Mouse (Mus musculus) forebrain, embryonic 16.5 days (tissue): ENCODE measurements around the gene Repin1. TPM values are rescaled to one million over a fixed set of nuclear protein-coding genes. Genes with fewer than 3 reads are reported as not detected.

Source experiments
- ATAC-seq: fragments of 200-750 bp; cut with Nextera tagmentation; 2 replicates; pipeline ENCODE4 v1.8.0; 2017; ENCODE audit warnings: mild to moderate bottlenecking, moderate library complexity
- H3K27ac ChIP-seq: fragments of 300-500 bp; sonication (generic); 2 replicates; pipeline ENCODE4 v1.5.1; 2014; ENCODE audit warnings: low read length, control low read depth
- H3K27me3 ChIP-seq: fragments of 300-500 bp; sonication (generic); replicated peaks from 2 replicates; pipeline ENCODE4 v1.6.1; 2014; ENCODE audit warnings: low read length; ENCODE audit not compliant: control insufficient read depth, insufficient read depth
- H3K36me3 ChIP-seq: fragments of 300-500 bp; sonication (generic); 2 replicates; pipeline ENCODE4 v1.6.1; 2014; ENCODE audit not compliant: control insufficient read depth, insufficient read depth
- H3K4me1 ChIP-seq: fragments of 300-500 bp; sonication (generic); replicated peaks from 2 replicates; pipeline ENCODE4 v1.6.1; 2014; ENCODE audit warnings: low read length; ENCODE audit not compliant: control insufficient read depth, insufficient read depth
- H3K4me2 ChIP-seq: fragments of 300-500 bp; sonication (generic); 2 replicates; pipeline ENCODE4 v1.6.1; 2014; ENCODE audit warnings: mild to moderate bottlenecking, low read length, control low read depth
- H3K4me3 ChIP-seq: fragments of 300-500 bp; sonication (generic); replicated peaks from 2 replicates; pipeline ENCODE4 v1.5.1; 2014; ENCODE audit warnings: mild to moderate bottlenecking, low read length, control low read depth
- H3K9ac ChIP-seq: fragments of 300-500 bp; sonication (generic); replicated peaks from 2 replicates; pipeline ENCODE4 v1.6.1; 2014; ENCODE audit warnings: low read depth, low read length, control low read depth
- H3K9me3 ChIP-seq: fragments of 300-500 bp; sonication (generic); 2 replicates; pipeline ENCODE4 v1.6.1; 2016; ENCODE audit warnings: low read length; ENCODE audit not compliant: control insufficient read depth
- WGBS: fragments of 180-500 bp; shearing (Covaris S2); extraction: QIAGEN DNeasy Blood & Tissue Kit; methylation state at CpG from one replicate; pipeline ENCODE4 v1.1.7; 2014; 5-methylcytosine and 5-hydroxymethylcytosine counted together
- polyA plus RNA-seq: library from polyadenylated mRNA; unstranded; fragments of >200 nt; fragmentation: Nextera tagmentation; extraction: Ambion mirVana; gene quantifications from 2 replicates; pipeline ENCODE4 v1.2.1, GENCODE M21; 2015

Gene Repin1
- polyA plus RNA-seq, 1 experiment from 2014 or later: 32.9 TPM

GRCm38 (mm10) chr6:48555104-48555890 is 38.4 kb upstream of the Repin1 start:
- Histone ChIP-seq H3K9me3 (no peaks in the 10 kb centered on the region), H3K27me3 (no peaks in the 10 kb centered on the region), H3K36me3 (peaks cover under 1% of the 10 kb centered on the region; the same call in 1 of the 2 replicates), H3K27ac (peak overlapping the region; percentile 99), H3K9ac (peak overlapping the region; percentile 81), H3K4me2 (peak overlapping the region; percentile 77), H3K4me3 (peak overlapping the region; percentile 63), H3K4me1 (peaks cover 12% of the 10 kb centered on the region)
- 23% methylated on average over 13 of the region's 14 CpGs for WGBS
- ATAC-seq: peak; percentile 91

DNA sequence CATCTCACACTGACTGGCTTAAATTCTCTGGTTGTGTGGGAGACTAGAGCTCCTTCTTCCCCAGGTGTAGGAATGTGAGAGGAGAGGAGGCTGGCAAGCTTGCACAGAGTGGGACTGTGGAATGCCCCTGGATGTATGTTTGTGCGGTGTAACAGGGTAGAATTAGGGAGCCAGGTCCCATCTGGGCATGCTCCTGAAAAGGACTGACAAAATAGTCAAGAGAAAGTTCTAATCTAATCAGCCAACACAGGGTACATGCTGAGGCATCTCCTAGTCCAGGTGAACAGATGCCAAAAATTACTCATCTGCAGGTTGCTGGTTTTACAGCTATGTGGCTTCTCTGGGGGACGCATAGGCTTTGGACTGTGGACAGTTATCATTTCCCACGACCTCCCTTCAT is 37.7 kb upstream of the Repin1 start:
- WGBS: 94% methylated on average over 3 of the region's 3 CpGs
- no peak for ATAC-seq
- Histone ChIP-seq H3K4me3 (no peak overlapping the region), H3K36me3 (peaks cover 2% of the 10 kb centered on the region; the same call in 1 of the 2 replicates), H3K27me3 (no peaks in the 10 kb centered on the region), H3K9me3 (no peaks in the 10 kb centered on the region), H3K27ac (no peak overlapping the region), H3K4me1 (peaks cover 12% of the 10 kb centered on the region), H3K9ac (no peak overlapping the region), H3K4me2 (peak overlapping the region; percentile 77)

DNA sequence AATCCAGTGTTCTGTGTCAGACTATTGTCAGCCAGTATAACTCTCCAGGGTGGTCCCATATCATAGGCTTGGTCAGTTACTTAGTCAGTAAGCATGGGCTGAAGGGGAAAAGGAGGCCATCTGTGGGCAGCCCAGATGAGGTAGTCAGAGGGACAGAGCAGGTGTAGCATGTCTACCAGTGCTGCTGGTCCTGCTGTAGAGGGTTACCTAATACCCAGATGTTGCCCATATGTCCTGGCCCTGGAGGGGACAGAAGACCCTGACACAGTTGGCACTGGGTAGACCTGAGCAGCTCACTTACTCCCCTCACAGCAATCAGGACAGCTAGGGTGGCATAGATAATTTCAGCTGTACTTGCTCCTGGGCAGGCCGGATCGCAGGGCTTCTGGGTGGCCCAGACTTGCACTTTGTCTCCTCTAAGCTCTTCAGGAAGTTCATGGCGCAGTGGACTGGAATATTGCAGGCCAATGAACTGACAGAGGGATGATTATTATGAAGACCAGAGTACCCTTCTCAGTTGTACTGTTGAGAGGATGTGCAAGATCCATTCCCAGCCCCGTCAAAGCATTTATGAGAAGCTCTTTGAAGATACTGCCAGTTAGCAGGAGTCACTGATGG is 27.9 kb upstream of the Repin1 start:
- H3K9me3 ChIP-seq: no peaks in the 10 kb centered on the region
- H3K27me3 ChIP-seq: no peaks in the 10 kb centered on the region
- H3K36me3 ChIP-seq: no peaks in the 10 kb centered on the region
- no peak overlapping the region for H3K4me2 ChIP-seq
- 97% methylated on average over 4 of the region's 4 CpGs for WGBS
- H3K4me3 ChIP-seq: no peak overlapping the region
- no peak for ATAC-seq
- H3K27ac ChIP-seq: no peak overlapping the region
- no peak overlapping the region for H3K9ac ChIP-seq
- H3K4me1 ChIP-seq: peaks cover 5% of the 10 kb centered on the region

DNA sequence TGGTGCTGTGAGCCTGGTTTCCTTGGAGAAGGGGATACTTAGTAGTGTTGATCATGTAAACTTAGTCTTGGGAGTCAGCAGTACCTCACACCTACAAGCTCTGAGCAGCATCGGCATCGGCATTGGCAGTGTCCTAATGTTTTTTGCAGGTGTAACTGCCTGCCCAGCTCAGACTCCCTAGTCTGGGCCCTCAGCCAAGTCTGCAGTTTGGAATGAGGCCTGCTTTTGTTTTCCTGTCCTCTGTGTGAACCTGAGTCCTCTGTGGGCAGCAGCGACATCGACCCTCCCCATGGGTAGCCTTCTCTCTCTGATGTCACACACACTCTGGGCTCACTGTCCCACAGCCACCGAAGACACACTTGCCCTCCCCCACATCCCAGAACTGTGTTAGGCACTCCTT is 27.4 kb upstream of the Repin1 start:
- H3K27me3 ChIP-seq: no peaks in the 10 kb centered on the region
- no peaks in the 10 kb centered on the region for H3K9me3 ChIP-seq
- H3K4me3 ChIP-seq: no peak overlapping the region
- no peak overlapping the region for H3K4me2 ChIP-seq
- ATAC-seq: no peak; the same call in 1 of the 2 replicates
- no peak overlapping the region for H3K27ac ChIP-seq
- peaks cover 5% of the 10 kb centered on the region for H3K4me1 ChIP-seq
- H3K9ac ChIP-seq: no peak overlapping the region
- no peaks in the 10 kb centered on the region for H3K36me3 ChIP-seq
- 26% methylated on average over 5 of the region's 5 CpGs for WGBS

- no peaks in the 10 kb centered on the region for H3K9me3 ChIP-seq
- H3K36me3 ChIP-seq: no peaks in the 10 kb centered on the region
- WGBS: 73% methylated on average over 21 of the region's 21 CpGs
- no peak overlapping the region for H3K27ac ChIP-seq
- ATAC-seq: peak; percentile 37
- peaks cover 5% of the 10 kb centered on the region for H3K4me1 ChIP-seq
- H3K4me2 ChIP-seq: no peak overlapping the region
- H3K9ac ChIP-seq: no peak overlapping the region
- H3K4me3 ChIP-seq: no peak overlapping the region
- H3K27me3 ChIP-seq: no peaks in the 10 kb centered on the region
These were observed 25.4 kb upstream of the Repin1 start for GRCm38 (mm10) chr6:48568036-48568984.

DNA sequence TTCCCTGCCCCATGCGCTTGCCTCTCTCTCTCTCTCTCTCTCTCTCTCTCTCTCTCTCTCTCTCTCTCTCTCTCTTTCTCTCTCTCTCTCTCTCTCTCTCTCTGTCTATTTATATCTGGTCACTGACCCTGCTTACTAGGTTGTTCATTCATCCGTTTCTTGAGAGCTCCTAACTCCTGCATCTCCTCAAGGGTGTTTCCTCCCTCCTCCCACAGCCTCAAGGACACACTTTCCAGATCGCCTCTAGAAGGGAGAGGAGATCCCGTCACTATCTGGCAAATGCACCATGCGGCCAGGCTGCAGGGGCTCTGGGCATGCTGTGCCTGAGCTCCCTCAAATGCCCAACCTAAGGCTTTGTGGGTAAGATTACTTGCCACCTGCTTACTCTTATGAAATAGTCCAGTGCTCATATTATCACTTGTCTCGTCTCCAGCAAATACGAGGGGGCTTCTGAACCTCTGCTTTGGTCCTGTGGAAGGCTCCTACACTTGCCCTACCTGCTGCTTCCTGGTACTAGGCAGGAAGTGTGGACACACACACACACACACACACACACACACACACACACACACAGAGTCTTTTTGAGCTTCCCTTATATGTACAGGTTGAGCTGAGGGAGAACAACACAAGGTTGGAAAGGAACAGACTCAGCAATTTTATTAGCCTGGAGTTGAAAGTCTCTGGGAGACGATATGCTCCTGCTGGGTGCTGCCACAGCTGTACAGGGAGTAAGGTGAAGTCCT is 24.4 kb upstream of the Repin1 start:
- Histone ChIP-seq H3K4me2 (no peak overlapping the region), H3K27me3 (no peaks in the 10 kb centered on the region), H3K4me1 (peaks cover 5% of the 10 kb centered on the region), H3K9ac (no peak overlapping the region), H3K4me3 (no peak overlapping the region), H3K27ac (no peak overlapping the region), H3K9me3 (no peaks in the 10 kb centered on the region), H3K36me3 (no peaks in the 10 kb centered on the region)
- ATAC-seq: no peak
- WGBS: 83% methylated on average over 8 of the region's 8 CpGs

GRCm38 (mm10) chr6:48572014-48572413 is 21.7 kb upstream of the Repin1 start:
- H3K27me3 ChIP-seq: no peaks in the 10 kb centered on the region
- WGBS: 95% methylated on average over 5 of the region's 5 CpGs
- no peak for ATAC-seq
- H3K36me3 ChIP-seq: no peaks in the 10 kb centered on the region
- H3K4me1 ChIP-seq: peaks cover 5% of the 10 kb centered on the region
- no peak overlapping the region for H3K27ac ChIP-seq
- H3K4me2 ChIP-seq: no peak overlapping the region
- H3K9me3 ChIP-seq: no peaks in the 10 kb centered on the region
- no peak overlapping the region for H3K4me3 ChIP-seq
- no peak overlapping the region for H3K9ac ChIP-seq

DNA sequence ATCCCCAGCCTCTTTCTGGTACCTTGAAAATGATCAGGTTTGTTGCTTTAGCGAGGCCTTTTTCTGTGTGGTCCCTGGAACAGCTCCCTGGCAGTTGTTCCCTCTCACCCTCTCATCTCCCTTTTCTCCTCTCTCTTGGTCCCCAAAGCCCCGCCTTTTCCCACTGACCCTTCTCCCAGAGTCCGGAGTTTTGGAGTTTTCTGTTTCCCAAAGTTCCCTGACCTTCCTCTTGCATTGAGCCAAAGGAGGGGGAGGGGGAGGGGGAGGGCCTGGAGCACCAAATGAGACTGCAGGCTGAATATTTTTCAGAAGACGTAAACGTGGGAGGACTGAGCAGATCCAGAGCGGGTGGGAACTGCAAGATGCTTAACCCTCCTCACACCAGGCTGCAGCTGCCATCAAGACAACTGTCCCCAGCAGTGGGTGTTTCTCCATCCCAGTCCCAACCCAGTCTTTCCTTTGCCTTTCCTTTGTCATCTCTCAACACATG is 21.1 kb upstream of the Repin1 start, which contains the start of gene Rarres2:
Rarres2 (minus strand) TSS at position 218 of the 490 bp plus-strand sequence.
- Histone ChIP-seq H3K4me1 (peaks cover 5% of the 10 kb centered on the region), H3K36me3 (no peaks in the 10 kb centered on the region), H3K27me3 (no peaks in the 10 kb centered on the region), H3K4me3 (no peak within 1 kb of the TSS), H3K9ac (no peak within 1 kb of the TSS), H3K27ac (no peak within 1 kb of the TSS), H3K4me2 (no peak within 1 kb of the TSS), H3K9me3 (no peaks in the 10 kb centered on the region)
- ATAC-seq: no peak
- 33% methylated on average over 6 of the region's 6 CpGs for WGBS
